Mouse (Mus musculus): ENCODE measurements around the gene C2cd4a. TPM values are rescaled to one million over a fixed set of nuclear protein-coding genes. Genes with fewer than 3 reads are reported as not detected.
A peak's percentile ranks its signal among the peaks of the same experiment; 100 is the strongest.

Gene C2cd4a
- total and polyA plus RNA-seq, 2 experiments from 2014 or later: not detected

DNA sequence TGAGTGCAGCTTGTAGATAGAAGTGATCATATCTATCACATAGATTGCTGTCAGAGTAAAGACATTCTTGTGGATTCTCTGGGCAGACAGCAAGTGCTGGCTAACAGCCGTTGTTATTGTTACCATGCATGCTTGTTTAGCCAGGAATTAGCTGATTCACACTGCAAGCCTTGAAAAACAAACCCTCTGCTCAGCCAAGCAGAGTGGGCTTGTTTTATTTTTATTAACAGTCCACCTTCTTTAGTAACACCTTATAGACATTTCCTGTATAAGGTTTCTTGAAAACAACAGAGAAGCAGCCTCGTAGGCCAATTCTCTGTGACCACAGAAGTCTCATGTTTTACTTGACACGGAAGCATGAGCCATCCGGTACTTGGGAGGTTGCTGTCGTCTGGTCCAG, 2.4 kb upstream of the C2cd4a start:
- Histone ChIP-seq H3K4me2 (ENCODE audit: low read depth, low read length) (no peak overlapping the region), H3K27me3 (ENCODE audit: control insufficient read depth, insufficient read depth, low read length) (peaks cover 39% of the 10 kb centered on the region), H3K9ac (replicated peaks; ENCODE audit: low read depth, low read length) (no peak overlapping the region), H3K27ac (ENCODE audit: low read depth) (no peak overlapping the region), H3K4me1 (ENCODE audit: control insufficient read depth, insufficient read depth) (peaks cover 10% of the 10 kb centered on the region), H3K4me3 (ENCODE audit: low read depth, low read length) (no peak overlapping the region), H3K9me3 (replicated peaks; ENCODE audit: control insufficient read depth, low read length) (0 out of 2 replicates have a peak, but pooled peaks cover 3% of the 10 kb centered on the region), H3K36me3 (replicated peaks; ENCODE audit: control insufficient read depth, insufficient read depth, low read length) (no peaks in the 10 kb centered on the region)
- no peak for ATAC-seq (ENCODE audit: insufficient read depth, low read depth)
- WGBS: 83% methylated on average over 5 of the region's 5 CpGs
- TF ChIP-seq CTCF (IDR thresholded peaks at IDR 0.05; ENCODE audit: low read depth) (no peak), EP300 (IDR thresholded peaks at IDR 0.05; ENCODE audit: low read depth) (no peak)
- no peak for DNase-seq (ENCODE audit: low spot score)

GRCm38 (mm10) chr9:67831359-67832045, 628 bp downstream of the C2cd4a start:
- no peaks in the 10 kb centered on the region for H3K36me3 ChIP-seq (replicated peaks; ENCODE audit: control insufficient read depth, insufficient read depth, low read length)
- TF ChIP-seq EP300 (IDR thresholded peaks at IDR 0.05; ENCODE audit: low read depth) (no peak), CTCF (IDR thresholded peaks at IDR 0.05; ENCODE audit: low read depth) (no peak)
- peak overlapping the region; percentile 94 for H3K4me2 ChIP-seq (ENCODE audit: low read depth, low read length)
- peak overlapping the region; percentile 59 for H3K4me3 ChIP-seq (ENCODE audit: low read depth, low read length)
- H3K4me1 ChIP-seq (ENCODE audit: control insufficient read depth, insufficient read depth): peaks cover 10% of the 10 kb centered on the region
- H3K27ac ChIP-seq (ENCODE audit: low read depth): no peak overlapping the region
- DNase-seq (ENCODE audit: low spot score): no peak
- H3K27me3 ChIP-seq (ENCODE audit: control insufficient read depth, insufficient read depth, low read length): peaks cover 51% of the 10 kb centered on the region
- peak; percentile 44 for ATAC-seq (ENCODE audit: insufficient read depth, low read depth)
- H3K9me3 ChIP-seq (replicated peaks; ENCODE audit: control insufficient read depth, low read length): 0 out of 2 replicates have a peak, but pooled peaks cover 3% of the 10 kb centered on the region
- H3K9ac ChIP-seq (replicated peaks; ENCODE audit: low read depth, low read length): 0 out of 2 replicates have a peak overlapping the region, but pooled peaks have one; percentile 2
- WGBS: 1% methylated on average over 46 of the region's 57 CpGs

DNA sequence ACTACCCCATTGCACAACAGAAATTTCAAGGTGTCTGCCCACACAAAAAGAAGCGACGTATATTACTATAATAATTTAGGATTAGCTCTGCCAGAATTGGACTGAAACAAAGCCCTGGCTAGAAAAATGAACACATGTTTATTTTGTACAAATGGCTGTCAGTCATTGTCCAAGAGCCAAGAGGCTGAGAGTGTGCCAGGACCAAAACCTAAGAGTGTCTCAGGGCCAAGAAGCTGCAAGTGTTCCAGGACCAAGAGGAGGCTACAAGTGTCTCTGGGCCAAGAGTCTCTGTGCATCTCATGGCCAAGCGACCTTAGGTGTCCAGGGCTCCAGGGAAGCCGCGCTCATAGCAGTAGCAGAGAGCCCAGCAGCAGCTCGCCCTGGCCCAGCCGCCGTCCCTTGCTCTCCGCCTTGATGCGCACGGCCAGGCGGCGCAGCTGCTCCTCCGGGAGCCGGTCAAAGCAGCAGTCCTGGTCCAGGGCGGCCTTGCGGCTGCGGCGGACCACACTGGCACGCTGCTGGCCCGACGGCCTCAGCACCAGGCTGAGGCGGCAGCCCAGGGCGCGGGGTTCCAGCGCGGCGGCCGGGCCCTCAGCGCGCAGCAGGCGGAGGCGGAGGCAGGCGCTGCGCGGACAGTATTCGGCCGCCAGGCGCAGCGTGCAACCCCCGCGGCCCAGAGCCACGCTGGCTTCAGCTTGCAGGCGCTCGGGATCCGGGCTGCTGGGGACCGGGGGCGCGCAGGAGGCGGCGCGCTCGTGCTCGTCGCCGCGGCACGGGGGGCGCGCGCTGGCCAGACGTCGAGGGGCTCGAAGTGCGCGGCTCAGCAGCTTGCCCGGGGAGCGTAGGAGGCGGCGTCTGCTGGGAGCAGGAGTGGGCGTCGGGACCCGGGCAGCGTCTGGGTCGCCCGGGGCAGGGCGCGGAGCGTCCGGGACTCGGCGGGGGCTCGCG, 1.4 kb downstream of the C2cd4a start:
- H3K27me3 ChIP-seq (ENCODE audit: control insufficient read depth, insufficient read depth, low read length): peaks cover 51% of the 10 kb centered on the region
- 0 out of 2 replicates have a peak overlapping the region, but pooled peaks have one; percentile 2 for H3K9ac ChIP-seq (replicated peaks; ENCODE audit: low read depth, low read length)
- H3K4me3 ChIP-seq (ENCODE audit: low read depth, low read length): peak overlapping the region; percentile 59
- TF ChIP-seq EP300 (IDR thresholded peaks at IDR 0.05; ENCODE audit: low read depth): no peak
- TF ChIP-seq CTCF (IDR thresholded peaks at IDR 0.05; ENCODE audit: low read depth): no peak
- no peak overlapping the region for H3K27ac ChIP-seq (ENCODE audit: low read depth)
- DNase-seq (ENCODE audit: low spot score) (no peak), ATAC-seq (ENCODE audit: insufficient read depth, low read depth) (peak; percentile 82)
- WGBS: 3% methylated on average over 54 of the region's 84 CpGs
- H3K36me3 ChIP-seq (replicated peaks; ENCODE audit: control insufficient read depth, insufficient read depth, low read length): no peaks in the 10 kb centered on the region
- peaks cover 10% of the 10 kb centered on the region for H3K4me1 ChIP-seq (ENCODE audit: control insufficient read depth, insufficient read depth)
- peak overlapping the region; percentile 94 for H3K4me2 ChIP-seq (ENCODE audit: low read depth, low read length)
- 0 out of 2 replicates have a peak, but pooled peaks cover 3% of the 10 kb centered on the region for H3K9me3 ChIP-seq (replicated peaks; ENCODE audit: control insufficient read depth, low read length)

DNA sequence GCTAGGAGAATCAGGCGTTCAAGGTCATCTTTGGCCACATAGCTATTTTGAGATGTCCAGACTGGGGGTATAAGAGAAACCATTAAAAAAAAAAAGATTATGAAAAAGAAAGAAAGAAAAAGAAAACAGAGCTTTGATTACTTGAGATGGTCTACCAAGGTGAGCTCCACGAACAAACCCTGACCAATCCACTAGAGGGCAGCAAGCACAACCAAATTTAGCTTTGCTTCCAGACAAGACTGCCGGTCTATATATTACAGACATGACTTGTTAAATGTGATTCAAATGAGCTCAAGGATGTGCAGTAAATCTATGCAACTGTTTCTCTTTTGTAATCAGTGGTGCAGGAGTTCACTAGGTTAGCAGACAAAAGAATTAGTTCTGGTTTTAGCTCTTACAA, 3.9 kb downstream of the C2cd4a start:
- ATAC-seq (ENCODE audit: insufficient read depth, low read depth) (no peak), DNase-seq (ENCODE audit: low spot score) (no peak)
- H3K4me3 ChIP-seq (ENCODE audit: low read depth, low read length): no peak overlapping the region
- whole genome bisulfite sequencing: 10% methylated on average over 3 of the region's 3 CpGs
- H3K36me3 ChIP-seq (replicated peaks; ENCODE audit: control insufficient read depth, insufficient read depth, low read length): no peaks in the 10 kb centered on the region
- H3K9me3 ChIP-seq (replicated peaks; ENCODE audit: control insufficient read depth, low read length): no peaks in the 10 kb centered on the region
- H3K27me3 ChIP-seq (ENCODE audit: control insufficient read depth, insufficient read depth, low read length): peaks cover 47% of the 10 kb centered on the region
- H3K4me2 ChIP-seq (ENCODE audit: low read depth, low read length): no peak overlapping the region
- H3K9ac ChIP-seq (replicated peaks; ENCODE audit: low read depth, low read length): no peak overlapping the region
- H3K27ac ChIP-seq (ENCODE audit: low read depth): no peak overlapping the region
- H3K4me1 ChIP-seq (ENCODE audit: control insufficient read depth, insufficient read depth): peaks cover 10% of the 10 kb centered on the region
- TF ChIP-seq CTCF (IDR thresholded peaks at IDR 0.05; ENCODE audit: low read depth) (peak; percentile 84), EP300 (IDR thresholded peaks at IDR 0.05; ENCODE audit: low read depth) (no peak)

- Histone ChIP-seq H3K4me1 (ENCODE audit: control insufficient read depth, insufficient read depth) (no peaks in the 10 kb centered on the region), H3K4me3 (ENCODE audit: low read depth, low read length) (no peak overlapping the region), H3K9ac (replicated peaks; ENCODE audit: low read depth, low read length) (no peak overlapping the region), H3K36me3 (replicated peaks; ENCODE audit: control insufficient read depth, insufficient read depth, low read length) (no peaks in the 10 kb centered on the region), H3K4me2 (ENCODE audit: low read depth, low read length) (no peak overlapping the region), H3K27ac (ENCODE audit: low read depth) (no peak overlapping the region), H3K9me3 (replicated peaks; ENCODE audit: control insufficient read depth, low read length) (no peaks in the 10 kb centered on the region), H3K27me3 (ENCODE audit: control insufficient read depth, insufficient read depth, low read length) (peaks cover 22% of the 10 kb centered on the region; the same call in 1 of the 2 replicates)
- DNase-seq (ENCODE audit: low spot score) (no peak), ATAC-seq (ENCODE audit: insufficient read depth, low read depth) (no peak)
- TF ChIP-seq EP300 (IDR thresholded peaks at IDR 0.05; ENCODE audit: low read depth): no peak
- WGBS: 82% methylated on average over 7 of the region's 7 CpGs
Observed at GRCm38 (mm10) chr9:67825527-67825926, 6.6 kb downstream of the C2cd4a start.

Data from heart, postnatal 0 days (tissue).